Mouse (Mus musculus): ENCODE data around the gene 4933411K16Rik. TPM values are rescaled to one million over a fixed set of nuclear protein-coding genes. Genes with fewer than 3 reads are reported as not detected.

4933411K16Rik gene
- polyA plus RNA-seq, 1 experiment = not detected

GRCm38 (mm10) chr19:42038310-42038709, 13.7 kb upstream of the 4933411K16Rik start:
- Histone ChIP-seq H3K27ac (ENCODE audit: control insufficient read depth, insufficient read depth, low read depth, low read length, poor library complexity) (no peak overlapping the region), H3K4me1 (ENCODE audit: control insufficient read depth, insufficient read depth, low read length) (no peaks in the 10 kb centered on the region), H3K4me3 (replicated peaks; ENCODE audit: control insufficient read depth, low read depth, low read length) (no peak overlapping the region)
- 82% methylated on average over 12 of the region's 12 CpGs for WGBS
- TF ChIP-seq POLR2A (IDR thresholded peaks at IDR 0.05; ENCODE audit: borderline replicate concordance, control insufficient read depth, low read depth, low read length) = no peak
- no peak for TF ChIP-seq CTCF (IDR thresholded peaks at IDR 0.05; ENCODE audit: control insufficient read depth, insufficient read depth, low read length)

GRCm38 (mm10) chr19:42043988-42044387, 8.1 kb upstream of the 4933411K16Rik start:
- H3K27ac ChIP-seq (ENCODE audit: control insufficient read depth, insufficient read depth, low read depth, low read length, poor library complexity) = no peak overlapping the region
- no peak for TF ChIP-seq POLR2A (IDR thresholded peaks at IDR 0.05; ENCODE audit: borderline replicate concordance, control insufficient read depth, low read depth, low read length)
- TF ChIP-seq CTCF (IDR thresholded peaks at IDR 0.05; ENCODE audit: control insufficient read depth, insufficient read depth, low read length) = no peak
- 92% methylated on average over 6 of the region's 6 CpGs for WGBS
- no peak overlapping the region for H3K4me3 ChIP-seq (replicated peaks; ENCODE audit: control insufficient read depth, low read depth, low read length)
- peaks cover 2% of the 10 kb centered on the region; the same call in 1 of the 2 replicates for H3K4me1 ChIP-seq (ENCODE audit: control insufficient read depth, insufficient read depth, low read length)

- peak; percentile 74 for TF ChIP-seq CTCF (IDR thresholded peaks at IDR 0.05; ENCODE audit: control insufficient read depth, insufficient read depth, low read length)
- no peak for TF ChIP-seq POLR2A (IDR thresholded peaks at IDR 0.05; ENCODE audit: borderline replicate concordance, control insufficient read depth, low read depth, low read length)
- Histone ChIP-seq H3K4me3 (replicated peaks; ENCODE audit: control insufficient read depth, low read depth, low read length) (no peak within 1 kb of the TSS), H3K4me1 (ENCODE audit: control insufficient read depth, insufficient read depth, low read length) (peaks cover 2% of the 10 kb centered on the region; the same call in 1 of the 2 replicates), H3K27ac (ENCODE audit: control insufficient read depth, insufficient read depth, low read depth, low read length, poor library complexity) (no peak within 1 kb of the TSS)
- WGBS = 35% methylated on average over 23 of the region's 23 CpGs
Measured at GRCm38 (mm10) chr19:42045269-42046102, 6.6 kb upstream of the 4933411K16Rik start, which contains the start of gene Hoga1. Hoga1 (plus strand) TSS chr19:42045610.

DNA sequence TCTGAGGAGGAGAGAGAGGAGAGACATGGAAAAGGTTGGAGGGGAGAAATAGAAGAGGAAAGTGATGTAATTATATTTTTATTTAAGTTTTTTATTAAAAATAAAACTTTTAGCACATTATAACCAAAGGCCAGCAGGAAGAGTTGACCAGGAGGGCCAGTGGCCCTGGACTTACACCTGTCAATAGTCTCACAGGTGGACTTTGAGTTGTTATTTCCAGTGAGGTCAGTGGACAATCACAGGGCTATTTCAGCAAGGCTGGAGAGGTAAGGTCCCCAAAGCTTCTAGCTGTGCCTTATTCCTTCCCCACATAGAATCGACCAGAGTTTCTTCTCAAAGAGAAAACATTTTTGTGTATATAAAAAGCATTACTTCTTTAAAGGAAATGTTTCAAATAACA, 1.8 kb upstream of the 4933411K16Rik start:
- TF ChIP-seq CTCF (IDR thresholded peaks at IDR 0.05; ENCODE audit: control insufficient read depth, insufficient read depth, low read length) = no peak
- TF ChIP-seq POLR2A (IDR thresholded peaks at IDR 0.05; ENCODE audit: borderline replicate concordance, control insufficient read depth, low read depth, low read length) = no peak
- Histone ChIP-seq H3K4me1 (ENCODE audit: control insufficient read depth, insufficient read depth, low read length) (no peaks in the 10 kb centered on the region), H3K27ac (ENCODE audit: control insufficient read depth, insufficient read depth, low read depth, low read length, poor library complexity) (no peak overlapping the region), H3K4me3 (replicated peaks; ENCODE audit: control insufficient read depth, low read depth, low read length) (no peak overlapping the region)
- 71% methylated on average over 1 of the region's 1 CpGs for WGBS

- 83% methylated on average over 3 of the region's 3 CpGs for WGBS
- H3K27ac ChIP-seq (ENCODE audit: control insufficient read depth, insufficient read depth, low read depth, low read length, poor library complexity) = no peak overlapping the region
- no peaks in the 10 kb centered on the region for H3K4me1 ChIP-seq (ENCODE audit: control insufficient read depth, insufficient read depth, low read length)
- no peak for TF ChIP-seq CTCF (IDR thresholded peaks at IDR 0.05; ENCODE audit: control insufficient read depth, insufficient read depth, low read length)
- TF ChIP-seq POLR2A (IDR thresholded peaks at IDR 0.05; ENCODE audit: borderline replicate concordance, control insufficient read depth, low read depth, low read length) = no peak
- no peak overlapping the region for H3K4me3 ChIP-seq (replicated peaks; ENCODE audit: control insufficient read depth, low read depth, low read length)
Measured at GRCm38 (mm10) chr19:42051351-42051750, 697 bp upstream of the 4933411K16Rik start.

DNA sequence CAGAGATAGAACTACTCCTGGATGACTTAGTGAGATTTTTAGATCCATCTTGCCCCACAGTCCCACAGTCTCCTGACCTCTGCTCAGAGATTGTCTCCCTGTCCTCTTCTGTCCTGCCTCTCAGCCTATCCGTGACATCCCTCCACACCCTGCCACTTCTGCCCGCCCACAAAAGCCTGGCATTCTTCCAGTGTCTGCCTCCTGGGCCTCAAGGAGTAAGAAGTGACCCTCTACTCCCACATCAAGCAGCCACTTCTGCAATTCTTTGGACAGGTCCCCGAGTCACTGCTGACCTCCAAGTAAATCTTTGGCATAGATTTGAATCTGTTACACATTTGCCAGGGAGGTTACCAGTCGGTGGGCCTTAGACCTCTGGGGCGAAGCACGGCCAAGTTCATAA, 2.2 kb downstream of the 4933411K16Rik start:
- Histone ChIP-seq H3K27ac (ENCODE audit: control insufficient read depth, insufficient read depth, low read depth, low read length, poor library complexity) (no peak overlapping the region), H3K4me1 (ENCODE audit: control insufficient read depth, insufficient read depth, low read length) (no peaks in the 10 kb centered on the region), H3K4me3 (replicated peaks; ENCODE audit: control insufficient read depth, low read depth, low read length) (no peak overlapping the region)
- WGBS = 51% methylated on average over 6 of the region's 6 CpGs
- TF ChIP-seq POLR2A (IDR thresholded peaks at IDR 0.05; ENCODE audit: borderline replicate concordance, control insufficient read depth, low read depth, low read length) (no peak), CTCF (IDR thresholded peaks at IDR 0.05; ENCODE audit: control insufficient read depth, insufficient read depth, low read length) (no peak)

DNA sequence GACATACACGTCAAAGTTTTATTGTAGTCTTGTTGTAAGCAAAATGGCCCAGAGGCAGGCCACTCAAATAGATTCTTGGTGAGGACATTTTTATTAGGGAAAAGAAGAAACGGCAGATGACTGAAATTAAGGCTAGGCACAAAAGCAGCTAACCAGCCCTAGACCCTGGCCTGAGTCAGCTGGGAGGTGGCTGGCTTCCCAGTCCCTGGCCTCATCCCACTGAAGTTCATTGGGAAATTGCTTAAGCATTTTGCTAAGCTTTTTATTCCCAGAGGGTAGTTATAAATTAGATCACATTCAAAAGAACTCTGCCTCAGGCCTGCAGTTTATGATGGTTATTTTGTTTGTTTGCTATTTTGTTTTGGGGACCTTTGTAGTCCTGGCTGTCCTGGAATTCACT, 3.8 kb downstream of the 4933411K16Rik start:
- 79% methylated on average over 2 of the region's 2 CpGs for WGBS
- H3K4me3 ChIP-seq (replicated peaks; ENCODE audit: control insufficient read depth, low read depth, low read length) = no peak overlapping the region
- TF ChIP-seq CTCF (IDR thresholded peaks at IDR 0.05; ENCODE audit: control insufficient read depth, insufficient read depth, low read length) (no peak), POLR2A (IDR thresholded peaks at IDR 0.05; ENCODE audit: borderline replicate concordance, control insufficient read depth, low read depth, low read length) (no peak)

DNA sequence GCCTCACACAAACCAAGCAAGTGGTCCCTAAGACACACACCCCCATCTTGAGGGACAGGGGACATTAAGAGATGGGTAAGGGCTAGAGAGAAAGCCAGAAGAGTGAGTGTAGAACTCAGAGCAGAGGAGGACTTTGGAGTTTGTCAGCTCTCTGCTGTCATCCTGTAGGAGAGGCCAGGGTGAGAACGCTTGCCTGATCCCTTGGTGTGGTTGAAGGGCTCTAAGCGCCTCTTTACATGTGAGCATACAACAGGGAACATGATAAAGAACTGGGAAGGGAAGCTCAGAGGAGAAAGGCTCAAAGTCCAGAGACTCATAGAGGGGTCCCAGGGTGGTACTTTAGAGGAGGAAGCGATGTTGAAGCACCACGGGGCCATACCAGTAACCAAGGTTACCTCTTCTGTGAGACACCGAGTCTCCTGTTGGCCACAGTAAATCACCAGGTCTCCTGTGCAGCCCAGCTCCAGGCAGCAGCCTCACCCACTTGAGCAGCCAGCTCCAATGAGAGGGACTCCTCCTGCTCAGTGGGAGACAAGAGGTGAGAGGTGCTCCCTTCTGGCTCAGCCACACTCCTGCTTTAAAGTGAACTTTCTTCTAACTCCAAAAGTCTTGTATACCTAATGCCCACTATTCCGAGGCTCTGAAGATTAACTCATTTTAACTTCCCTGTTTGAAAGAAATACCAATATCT, 4.8 kb downstream of the 4933411K16Rik start:
- TF ChIP-seq POLR2A (IDR thresholded peaks at IDR 0.05; ENCODE audit: borderline replicate concordance, control insufficient read depth, low read depth, low read length) (no peak), CTCF (IDR thresholded peaks at IDR 0.05; ENCODE audit: control insufficient read depth, insufficient read depth, low read length) (no peak)
- no peak overlapping the region for H3K27ac ChIP-seq (ENCODE audit: control insufficient read depth, insufficient read depth, low read depth, low read length, poor library complexity)
- 72% methylated on average over 6 of the region's 6 CpGs for WGBS

More for the DNA sequence above, 3.8 kb downstream of the 4933411K16Rik start:
- Histone ChIP-seq H3K27ac (ENCODE audit: control insufficient read depth, insufficient read depth, low read depth, low read length, poor library complexity) (no peak overlapping the region), H3K4me1 (ENCODE audit: control insufficient read depth, insufficient read depth, low read length) (no peaks in the 10 kb centered on the region)

More for the DNA sequence above, 4.8 kb downstream of the 4933411K16Rik start:
- Histone ChIP-seq H3K4me1 (ENCODE audit: control insufficient read depth, insufficient read depth, low read length) (no peaks in the 10 kb centered on the region), H3K4me3 (replicated peaks; ENCODE audit: control insufficient read depth, low read depth, low read length) (no peak overlapping the region)
